Mouse (Mus musculus) gastrocnemius, postnatal 10 days (tissue): Measurements from ENCODE around the gene Kifc5b. TPM values are rescaled to one million over a fixed set of nuclear protein-coding genes. Genes with fewer than 3 reads are reported as not detected.
A peak's percentile ranks its signal among the peaks of the same experiment; 100 is the strongest.
"Not testable (repeated sequence)": the region's sequence is repeated elsewhere in the genome, so short reads cannot be mapped to it uniquely, and the experiment has no call there.

Experiments used
- DNase-seq: peaks from one replicate; pipeline ENCODE4 v3.0.0; 2021; ENCODE audit warnings: mixed read lengths
- total RNA-seq, 2 experiments: library from RNA; stranded (reverse); gene quantifications; 2 replicates each; pipeline ENCODE4 v1.2.3; 2021

The Kifc5b gene
- total RNA-seq, 2 experiments from 2014 or later, result 2.5 to 4.1 TPM

- DNase-seq, result not testable (repeated sequence)
Observed at GRCm38 (mm10) chr17:26919516-26919915, 2.6 kb downstream of the Kifc5b start.

- not testable (repeated sequence) for DNase-seq
Observed at GRCm38 (mm10) chr17:26922368-26922767, 5.5 kb downstream of the Kifc5b start.

- not testable (repeated sequence) for DNase-seq
Observed at GRCm38 (mm10) chr17:26925414-26925813, 8.5 kb downstream of the Kifc5b start.

GRCm38 (mm10) chr17:26931795-26932194 lies 14.9 kb downstream of the Kifc5b start:
- DNase-seq, result peak; percentile 52

- DNase-seq, result peak; percentile 99
Observed at GRCm38 (mm10) chr17:26932839-26933398, 16.0 kb downstream of the Kifc5b start, which contains the start of gene Phf1. Phf1 (plus strand) TSS chr17:26933052.

- no peak for DNase-seq
Observed at GRCm38 (mm10) chr17:26933419-26933818, 16.5 kb downstream of the Kifc5b start.

GRCm38 (mm10) chr17:26933885-26934827 lies 17.3 kb downstream of the Kifc5b start:
- DNase-seq, result no peak

GRCm38 (mm10) chr17:26935027-26935426 lies 18.1 kb downstream of the Kifc5b start:
- DNase-seq, result no peak

- DNase-seq, result no peak
Observed at GRCm38 (mm10) chr17:26936453-26936852, 19.6 kb downstream of the Kifc5b start.

GRCm38 (mm10) chr17:26936921-26937695 lies 20.2 kb downstream of the Kifc5b start:
- no peak for DNase-seq

GRCm38 (mm10) chr17:26937883-26938695 lies 21.2 kb downstream of the Kifc5b start:
- DNase-seq, result no peak

GRCm38 (mm10) chr17:26938731-26939130 lies 21.8 kb downstream of the Kifc5b start:
- DNase-seq, result no peak

GRCm38 (mm10) chr17:26939178-26939972 lies 22.5 kb downstream of the Kifc5b start, which contains the start of gene Cuta:
Cuta (minus strand) TSS chr17:26939569.
- peak; percentile 98 for DNase-seq

- DNase-seq, result no peak
Observed at GRCm38 (mm10) chr17:26939973-26940300, 23.0 kb downstream of the Kifc5b start.

- DNase-seq, result peak; percentile 51
Observed at GRCm38 (mm10) chr17:26941031-26941789, 24.3 kb downstream of the Kifc5b start, which contains the start of gene Syngap1. Syngap1 (plus strand) TSS chr17:26941253.

- no peak for DNase-seq
Observed at GRCm38 (mm10) chr17:26941841-26942570, 25.1 kb downstream of the Kifc5b start.

GRCm38 (mm10) chr17:26945824-26946495 lies 29.1 kb downstream of the Kifc5b start:
- no peak for DNase-seq

GRCm38 (mm10) chr17:26946567-26946966 lies 29.7 kb downstream of the Kifc5b start:
- DNase-seq, result peak; percentile 84
